Mouse (Mus musculus) urinary bladder, postnatal 36 days (tissue): ENCODE measurements around the gene Tmem208.

ENCODE experiments used
- DNase-seq, 2 experiments: peaks; one replicate each; pipeline ENCODE4 v3.0.0; 2022; ENCODE audit warnings: low spot score in 2 of 2, mixed read lengths in 1 of 2

The Tmem208 gene

DNA sequence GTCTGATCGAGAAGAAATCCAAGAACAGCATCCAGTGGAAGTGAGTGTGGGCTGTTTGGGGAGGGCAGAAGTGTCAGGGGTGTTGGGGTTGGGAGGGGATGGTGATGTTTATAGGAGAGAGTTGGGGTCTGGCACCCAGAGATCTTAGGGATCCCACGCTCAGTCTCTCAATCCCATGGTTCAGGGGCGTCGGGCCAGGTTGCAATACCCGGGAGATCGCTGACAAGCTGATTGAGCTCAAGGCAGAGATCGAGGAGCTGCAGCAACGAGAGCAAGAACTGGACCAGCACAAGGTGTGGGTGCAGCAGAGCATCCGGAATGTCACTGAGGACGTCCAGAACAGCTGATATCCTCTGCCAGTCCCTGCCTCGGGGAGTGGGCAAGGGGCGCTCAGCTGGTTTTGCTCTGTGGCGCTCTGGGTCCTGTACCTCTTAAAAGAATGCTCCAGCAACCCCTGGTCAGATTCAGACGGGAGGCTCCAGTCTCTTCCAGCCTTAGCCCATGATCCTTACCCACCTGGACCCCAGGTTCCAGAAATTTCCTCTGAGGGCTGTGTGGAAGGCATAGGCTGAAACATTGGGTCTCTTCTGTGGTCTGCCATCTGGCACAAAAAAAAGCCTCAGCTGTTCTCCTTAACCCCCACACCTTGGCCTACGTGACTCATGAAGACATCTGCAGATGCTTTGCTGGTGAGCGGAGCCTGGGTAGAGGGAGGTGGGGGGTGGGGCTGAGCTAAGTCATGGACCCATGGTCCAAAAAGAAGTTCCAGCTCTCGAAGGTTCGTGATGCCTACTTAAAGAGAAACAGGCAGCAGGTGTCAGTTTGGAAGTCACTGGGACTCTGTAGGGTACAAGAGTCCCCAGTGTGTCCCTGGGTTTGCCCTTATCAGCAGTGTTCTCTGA is 27.6 kb upstream of the Tmem208 start:
- no peak for DNase-seq

DNA sequence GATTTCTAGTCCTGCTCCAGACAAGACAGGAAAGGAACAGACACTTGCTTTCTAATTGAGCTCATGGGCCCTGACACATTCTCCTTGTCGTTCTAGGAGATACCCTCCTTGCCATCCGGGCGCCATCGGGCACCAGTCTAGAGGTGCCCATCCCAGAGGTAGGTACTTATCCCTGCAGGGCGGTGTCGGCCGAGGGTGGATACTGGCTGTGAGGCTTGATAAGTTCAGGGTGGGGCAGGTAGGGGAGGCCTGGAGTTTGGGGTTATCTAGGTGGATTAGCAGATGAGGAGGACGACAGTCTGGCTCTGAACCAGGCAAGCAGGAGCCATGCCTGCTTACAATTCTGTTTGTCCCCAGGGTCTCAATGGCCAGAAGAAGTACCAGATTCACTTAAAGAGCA is 26.2 kb upstream of the Tmem208 start:
- DNase-seq: no peak

DNA sequence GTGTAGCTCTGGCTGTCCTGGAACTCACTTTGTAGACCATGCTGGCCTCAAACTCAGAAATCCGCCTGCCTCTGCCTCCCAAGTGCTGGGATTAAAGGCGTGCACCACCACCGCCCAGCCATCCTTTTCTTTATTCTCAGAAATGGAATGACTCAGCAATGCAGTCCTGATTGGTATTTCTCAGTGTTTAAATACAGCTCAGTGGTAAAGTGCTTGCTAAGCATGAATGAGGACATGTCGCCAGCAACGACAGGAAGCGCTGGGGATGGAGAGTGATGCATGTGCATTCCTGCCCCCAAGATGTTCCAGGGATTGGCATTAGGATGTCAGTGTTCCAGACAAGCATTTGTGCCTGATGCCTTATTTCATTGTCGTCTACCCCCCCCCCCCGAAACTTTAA is 22.8 kb upstream of the Tmem208 start:
- no peak for DNase-seq

DNA sequence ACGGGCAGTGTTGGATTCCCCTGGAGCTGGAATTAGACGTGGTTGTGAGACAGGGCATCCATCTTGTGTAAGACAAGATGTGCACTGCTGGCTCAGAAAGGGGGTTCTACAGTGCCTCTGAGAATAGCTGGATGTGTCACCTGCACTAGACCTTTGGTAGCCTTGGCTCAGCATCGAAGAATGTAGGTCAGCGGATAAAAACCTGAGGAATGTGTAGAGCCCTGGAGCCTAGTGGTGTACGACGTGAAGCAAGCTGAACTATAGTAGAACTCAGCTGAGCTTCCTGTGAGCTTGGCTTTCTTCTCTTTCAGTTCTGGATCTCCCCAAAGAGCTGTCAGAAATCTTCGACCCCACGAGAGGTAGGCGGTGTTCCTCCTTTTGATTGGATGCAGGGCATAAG is 22.3 kb upstream of the Tmem208 start:
- no peak for DNase-seq

DNA sequence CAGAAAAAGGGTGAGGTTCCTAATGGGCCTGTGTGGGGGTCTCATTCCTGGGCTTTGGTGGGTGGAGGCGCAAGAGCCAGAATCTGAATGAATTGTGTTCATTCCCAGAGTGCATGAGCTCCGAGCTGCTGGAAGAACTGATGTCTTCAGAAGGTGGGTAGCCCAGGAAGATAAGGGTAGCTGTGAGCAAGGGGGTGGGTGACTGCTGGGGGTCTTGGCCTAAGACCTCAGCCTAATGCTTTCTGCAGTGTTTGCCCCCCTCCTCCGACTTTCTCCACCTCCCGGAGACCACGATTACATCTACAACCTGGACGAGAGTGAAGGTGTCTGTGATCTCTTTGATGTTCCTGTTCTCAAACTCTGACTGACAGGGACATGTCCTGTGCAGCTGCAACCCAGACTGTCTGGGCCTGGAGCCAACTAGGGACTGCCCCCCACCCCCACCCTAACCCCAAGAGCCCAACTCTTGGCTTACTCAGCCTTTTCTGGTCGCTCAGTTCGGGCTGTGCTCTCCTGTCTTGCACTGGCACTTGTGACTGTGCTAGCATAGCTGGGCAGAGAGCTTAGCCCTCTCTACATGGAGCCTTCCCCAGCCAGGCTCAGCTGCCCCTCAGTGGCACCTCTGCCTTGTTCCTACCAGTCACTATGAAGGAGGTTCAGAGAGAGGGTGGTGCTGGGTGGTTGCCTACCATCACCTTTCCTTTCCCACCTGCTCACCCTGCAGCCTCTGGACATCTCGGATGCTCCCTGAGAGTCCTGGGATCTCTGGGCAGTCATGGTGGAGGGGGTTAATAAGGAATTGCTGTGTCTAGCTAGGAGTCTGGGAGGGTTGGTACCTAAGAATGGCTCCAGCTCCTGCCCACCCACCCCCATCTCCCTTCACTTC is 21.6 kb upstream of the Tmem208 start:
- no peak for DNase-seq

DNA sequence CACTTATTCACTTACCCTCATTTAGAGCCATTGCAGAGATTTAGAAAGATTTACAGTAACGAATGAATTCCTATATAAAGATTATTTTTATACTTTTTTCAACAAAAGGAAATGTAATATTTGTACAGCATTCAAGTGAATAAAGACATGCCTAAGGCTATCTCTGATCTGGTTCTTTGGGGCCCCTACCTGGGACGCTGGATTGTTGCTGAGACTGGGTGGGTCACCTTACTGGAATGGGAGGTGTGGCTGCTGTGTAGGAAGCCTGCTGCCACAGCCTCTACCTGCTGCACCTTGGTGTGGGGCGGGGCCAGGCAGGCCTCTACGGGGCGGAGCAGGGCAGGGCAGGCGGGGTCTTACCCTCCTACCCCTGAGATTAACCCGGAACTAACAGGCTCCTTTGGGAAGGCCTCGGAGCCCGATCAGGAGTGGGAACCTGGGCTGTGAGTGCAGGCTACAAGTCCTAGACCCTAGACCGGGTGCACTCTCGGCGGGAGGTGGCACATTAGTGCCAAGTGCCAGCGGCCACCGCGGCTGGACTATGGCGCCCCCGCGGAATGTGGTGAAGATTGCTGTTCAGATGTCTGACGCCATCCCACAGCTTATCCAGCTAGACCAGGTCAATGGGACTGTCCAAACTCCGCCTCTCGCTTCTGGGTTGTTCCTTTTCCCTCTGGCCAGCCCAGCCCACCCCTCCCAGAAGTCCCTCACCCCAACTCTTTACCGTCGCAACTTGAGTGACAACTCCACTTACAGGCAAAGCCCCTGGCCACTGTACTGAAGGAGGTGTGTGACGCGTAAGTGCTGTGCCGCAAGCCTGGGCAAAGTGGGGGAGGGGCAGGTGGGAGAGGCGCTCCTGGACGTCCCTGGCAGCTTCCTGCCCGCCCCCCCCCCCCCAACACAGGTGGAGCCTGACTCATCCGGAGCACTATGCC is 20.7 kb upstream of the Tmem208 start, which contains the start of gene Elmo3:
Gene Elmo3, plus strand, starts transcription at position 391 of the 935 bp plus-strand sequence.
- peak; percentile 80 to 84 for DNase-seq

DNA sequence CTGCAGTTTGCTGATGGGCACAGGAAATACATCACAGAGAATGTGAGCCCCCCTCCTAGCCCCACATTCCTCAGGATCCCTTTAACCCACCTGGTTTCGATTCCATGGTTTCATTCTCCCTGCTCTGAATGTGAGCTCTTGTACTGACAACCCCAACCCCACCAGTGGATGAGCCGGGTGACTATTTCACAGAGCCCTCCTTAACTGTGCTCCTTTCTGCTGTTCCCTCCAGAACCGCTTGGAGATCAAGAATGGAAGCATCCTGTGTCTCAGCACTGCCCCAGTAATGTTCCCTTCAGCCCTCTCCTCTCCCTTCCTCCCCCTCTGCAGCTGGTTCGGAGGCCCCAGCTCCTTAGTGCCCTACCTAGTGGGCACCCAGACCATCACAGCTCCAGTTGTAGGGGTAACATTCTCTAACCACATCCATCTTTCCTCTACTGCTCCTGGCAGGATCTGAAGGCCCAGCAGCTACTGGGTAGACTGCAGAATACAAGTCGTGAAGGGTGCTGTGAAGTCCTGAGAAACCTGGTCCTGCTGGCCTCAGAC is 19.9 kb upstream of the Tmem208 start:
- no peak for DNase-seq

DNA sequence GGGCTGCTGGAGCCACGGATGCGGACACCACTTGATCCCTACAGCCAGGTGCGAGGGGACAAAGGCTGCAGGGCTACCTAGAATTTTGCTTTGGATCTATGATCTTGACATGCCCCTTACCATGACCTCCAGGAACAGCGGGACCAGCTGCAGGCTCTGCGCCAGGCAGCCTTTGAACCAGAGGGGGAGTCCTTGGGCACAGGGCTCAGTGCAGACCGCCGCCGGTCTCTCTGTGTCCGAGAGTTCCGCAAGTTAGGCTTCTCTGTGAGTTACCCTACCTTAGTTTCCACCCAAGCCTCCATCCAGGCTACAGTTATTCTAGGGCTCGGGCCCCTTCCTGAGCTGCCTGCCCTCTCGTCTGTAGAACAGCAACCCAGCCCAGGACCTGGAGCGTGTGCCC is 18.5 kb upstream of the Tmem208 start:
- no peak for DNase-seq

DNA sequence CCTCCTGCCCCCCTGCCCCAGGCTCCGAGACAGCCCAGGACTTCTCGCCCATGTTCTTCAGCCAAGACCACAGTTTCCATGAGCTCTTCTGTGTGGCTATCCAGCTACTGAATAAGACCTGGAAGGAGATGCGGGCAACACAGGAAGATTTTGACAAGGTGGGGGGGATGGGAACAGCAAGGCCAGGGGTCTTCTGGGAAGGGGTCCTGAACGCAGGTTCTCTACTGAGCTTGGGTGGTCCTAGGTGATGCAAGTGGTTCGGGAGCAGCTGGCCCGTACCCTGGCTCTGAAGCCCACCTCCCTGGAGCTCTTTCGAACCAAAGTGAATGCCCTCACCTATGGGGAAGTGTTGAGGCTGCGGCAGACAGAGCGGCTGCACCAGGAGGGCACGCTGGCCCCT is 17.7 kb upstream of the Tmem208 start:
- no peak for DNase-seq

DNA sequence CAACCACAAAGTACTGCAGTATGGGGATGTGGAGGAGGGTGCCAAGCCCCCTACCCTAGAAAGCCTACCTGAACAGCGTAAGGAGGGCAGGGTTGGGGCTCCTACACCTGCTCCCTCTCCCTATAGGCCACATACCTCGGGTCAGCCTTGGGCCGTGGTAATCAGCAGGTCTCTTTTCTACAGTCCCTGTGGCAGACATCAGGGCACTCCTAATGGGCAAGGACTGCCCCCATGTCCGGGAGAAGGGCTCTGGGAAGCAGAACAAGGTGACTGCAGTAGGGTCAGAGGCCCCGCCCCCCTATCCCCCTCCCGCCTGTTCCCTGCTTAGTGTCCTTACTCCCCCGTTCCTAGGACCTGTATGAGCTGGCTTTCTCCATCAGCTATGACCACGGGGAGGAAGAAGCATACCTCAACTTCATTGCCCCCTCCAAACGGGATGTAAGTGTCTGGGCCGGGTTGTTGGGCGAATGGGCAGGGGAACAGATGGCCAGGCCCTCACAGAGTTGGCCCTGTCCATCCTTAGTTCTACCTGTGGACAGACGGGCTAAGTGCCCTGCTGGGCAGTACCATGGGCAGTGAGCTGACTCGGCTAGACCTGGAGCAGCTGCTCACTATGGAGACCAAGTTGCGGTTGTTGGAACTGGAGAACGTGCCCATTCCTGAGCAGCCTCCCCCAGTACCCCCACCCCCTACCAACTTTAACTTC is 16.9 kb upstream of the Tmem208 start:
- DNase-seq: no peak

DNA sequence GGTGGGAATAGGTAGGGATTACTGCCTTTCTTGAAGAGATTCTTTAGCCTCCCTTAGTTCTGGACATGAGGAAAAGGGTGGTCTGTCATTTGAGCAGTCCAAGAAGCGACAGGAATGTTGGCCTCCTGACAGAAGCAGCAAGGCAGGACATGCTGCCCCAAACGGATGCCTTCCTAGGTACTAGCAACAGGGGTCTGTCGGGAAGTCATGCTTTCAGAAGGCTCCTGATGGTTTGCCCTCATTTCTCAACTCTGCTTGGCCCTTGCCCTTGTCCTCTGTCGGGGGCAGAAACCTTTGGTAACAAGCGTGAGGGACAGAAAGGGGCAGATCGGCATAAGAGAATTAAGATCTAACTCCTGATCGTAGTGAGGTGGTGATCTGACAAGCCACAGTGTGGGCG is 16.0 kb upstream of the Tmem208 start:
- no peak for DNase-seq

DNA sequence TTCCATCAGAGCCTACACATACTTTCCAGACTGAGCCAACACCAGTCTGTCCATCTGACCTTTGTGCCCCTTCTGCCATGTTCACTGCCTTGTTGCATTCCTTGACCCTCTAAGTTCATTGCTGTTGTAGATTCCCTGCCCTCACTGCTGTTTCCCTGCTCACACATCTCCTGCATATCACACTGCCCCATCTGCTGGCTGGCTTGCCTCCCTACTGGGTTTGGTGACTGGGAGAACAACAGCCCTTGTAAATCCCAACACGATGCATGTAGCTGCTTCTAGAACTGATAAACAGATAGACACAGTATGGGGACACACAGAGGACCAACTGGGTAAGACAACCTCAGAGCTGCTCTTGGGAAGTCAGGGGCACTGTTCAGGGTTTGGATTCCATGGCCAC is 14.4 kb upstream of the Tmem208 start:
- DNase-seq: no peak

DNA sequence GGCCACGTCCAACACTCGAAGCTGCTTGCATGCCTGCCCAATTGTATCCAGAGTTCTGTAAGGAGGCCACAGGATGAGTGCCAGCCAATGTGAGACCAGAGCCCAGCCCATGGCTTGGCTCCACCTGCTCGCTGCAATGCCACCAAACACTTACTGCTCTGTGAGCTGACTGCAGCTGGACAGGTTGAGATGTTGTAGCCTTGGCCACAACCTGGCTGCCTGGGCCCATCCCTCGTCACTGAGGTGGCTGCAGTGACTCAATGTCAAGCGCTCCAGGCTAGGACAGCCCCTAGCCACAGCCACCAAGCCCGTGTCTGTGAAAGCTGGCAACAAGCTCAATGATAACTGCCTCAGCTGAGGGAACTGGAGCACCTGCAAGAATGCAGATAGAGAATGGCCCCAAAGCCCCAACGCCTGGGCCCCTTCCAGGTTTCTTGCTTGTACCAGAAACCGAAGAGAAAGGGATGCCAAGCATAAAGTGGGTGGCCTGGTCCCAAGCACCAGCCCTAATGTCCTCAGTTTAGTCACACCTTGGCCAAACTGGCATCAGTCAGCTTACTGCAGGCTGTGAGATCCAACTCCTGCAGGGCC is 13.2 kb upstream of the Tmem208 start:
- DNase-seq: no peak

DNA sequence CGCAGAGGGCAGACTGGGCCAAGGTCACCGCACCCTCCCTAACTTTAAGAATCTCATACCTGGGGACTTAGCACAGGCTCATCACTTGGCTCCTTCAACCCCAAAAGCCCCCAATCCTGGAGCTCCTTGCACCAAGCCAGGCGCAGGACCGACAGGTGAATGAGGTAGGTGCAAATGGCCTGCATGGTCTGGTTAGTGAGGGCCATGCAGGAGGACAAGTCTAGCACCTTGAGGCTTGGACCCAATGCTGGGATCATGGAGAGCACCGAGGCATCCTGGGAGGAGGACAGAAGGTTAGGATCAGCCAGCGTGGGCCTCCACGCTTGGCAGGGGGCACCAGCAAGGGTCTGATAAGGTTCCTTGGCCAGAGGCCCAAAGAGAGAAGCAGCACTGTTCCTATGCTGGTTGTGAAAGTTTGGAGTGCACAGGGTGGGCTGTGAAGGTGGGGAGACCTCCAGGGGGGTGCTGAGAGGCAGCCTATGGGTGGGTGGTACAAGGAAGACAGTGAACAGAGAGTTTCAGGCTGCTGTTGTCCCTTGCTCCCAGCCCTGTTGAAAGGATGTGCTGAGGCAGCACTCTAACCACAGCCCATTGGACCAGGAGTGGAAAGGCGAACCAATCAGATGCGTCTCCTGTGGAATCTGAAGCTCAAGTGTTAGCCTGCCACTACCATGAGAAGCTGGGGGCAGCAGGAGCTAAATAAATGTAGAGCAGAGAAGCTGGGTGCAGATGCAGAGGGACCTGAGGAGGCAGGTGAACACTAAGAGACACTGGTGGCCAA is 12.3 kb upstream of the Tmem208 start:
- DNase-seq: no peak

DNA sequence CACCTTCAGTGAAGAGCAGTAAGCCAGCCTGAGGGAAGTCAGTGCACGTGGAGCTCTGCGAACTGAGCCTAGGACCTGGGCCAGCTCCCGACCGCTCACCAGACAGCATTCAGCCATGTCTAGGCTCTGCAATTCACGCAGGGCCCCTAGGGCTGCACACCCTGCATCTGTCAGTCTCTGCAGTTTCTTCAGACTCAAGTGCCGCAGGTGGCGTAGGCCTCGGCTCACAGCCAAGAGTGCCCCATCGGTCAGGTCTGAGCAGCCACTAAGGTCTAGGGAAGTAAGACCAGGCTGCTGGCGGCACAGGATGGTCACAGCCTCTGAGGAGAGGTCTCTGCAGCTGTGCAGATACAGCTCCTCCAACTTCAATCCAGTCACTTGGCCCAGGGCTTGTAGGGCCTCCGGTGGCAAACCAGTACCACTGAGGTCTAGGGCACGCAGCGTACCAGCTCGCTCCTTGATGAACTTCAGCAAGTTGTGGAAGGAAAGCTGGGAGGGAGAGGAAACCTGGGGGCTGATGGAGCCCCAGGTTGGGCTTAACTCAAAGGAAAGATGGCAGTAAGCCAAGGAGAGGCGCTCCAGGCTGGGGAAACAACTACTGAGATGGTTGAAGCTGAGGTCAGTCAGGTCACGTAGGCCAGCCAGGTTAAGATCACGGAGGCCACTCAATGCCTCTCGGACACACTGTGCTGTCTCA is 10.9 kb upstream of the Tmem208 start:
- DNase-seq: no peak

DNA sequence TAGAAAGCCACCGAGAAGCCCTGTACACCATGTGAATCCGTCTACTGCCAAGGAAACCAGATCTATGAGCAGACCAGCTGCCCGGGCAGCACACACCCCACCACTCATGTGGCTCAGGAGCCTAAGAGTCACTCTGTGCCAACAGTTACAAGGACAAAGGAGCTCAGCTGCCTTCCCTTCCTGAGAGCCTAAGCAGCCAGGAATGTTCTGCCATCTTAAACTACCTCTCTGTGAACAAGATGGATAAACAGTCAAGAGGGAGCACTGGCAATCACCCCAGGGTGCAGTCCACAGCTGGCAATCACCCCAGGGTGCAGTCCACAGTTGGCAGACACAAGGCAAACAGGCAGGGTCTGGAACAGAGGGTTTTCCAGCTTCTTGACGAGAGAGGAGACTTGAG is 8.2 kb upstream of the Tmem208 start:
- DNase-seq: no peak

DNA sequence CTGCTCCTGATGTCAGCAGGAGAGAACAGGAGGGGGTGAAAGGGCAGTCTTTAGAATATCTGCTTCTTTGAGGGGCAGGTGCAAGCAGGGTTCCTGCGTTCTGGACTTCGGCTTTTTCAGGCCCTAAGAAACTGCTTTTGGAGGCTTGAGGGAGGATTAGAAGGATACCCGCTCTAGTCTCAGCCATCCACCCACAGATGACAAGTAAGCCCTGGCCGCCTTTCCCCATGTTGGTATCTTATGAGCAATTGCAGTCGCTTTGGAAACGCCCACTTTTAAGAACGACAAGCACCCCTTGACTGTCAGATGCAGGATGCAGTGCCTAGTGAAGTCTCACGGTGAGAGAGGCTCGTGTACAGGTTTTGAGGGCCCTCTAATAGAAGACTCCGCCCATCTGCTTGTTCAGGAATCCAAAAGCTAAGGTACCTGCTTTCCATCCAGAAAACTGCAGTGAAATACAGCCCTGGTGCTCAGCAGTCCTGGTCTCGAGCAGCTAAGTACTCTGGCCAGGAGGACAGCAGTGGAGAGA is 7.4 kb upstream of the Tmem208 start:
- DNase-seq: no peak

DNA sequence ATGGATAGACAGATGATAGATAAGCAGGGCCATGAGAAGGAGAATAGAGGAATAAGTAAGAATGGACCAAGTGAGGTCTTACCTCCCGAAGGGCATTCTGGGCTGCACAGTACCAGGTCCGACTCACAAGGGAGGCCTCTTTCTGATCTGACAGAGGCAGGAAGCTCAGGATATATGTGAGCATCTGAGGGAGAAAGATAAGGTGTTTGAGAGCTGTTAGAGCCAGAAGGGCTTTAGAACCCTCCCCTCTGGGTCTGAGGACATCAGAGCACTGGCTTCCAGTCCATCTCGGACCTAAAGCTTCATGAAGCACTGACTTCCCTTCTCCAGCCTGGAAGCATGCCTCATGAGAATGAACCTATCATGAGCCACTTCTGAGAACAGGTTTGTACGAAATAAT is 3.0 kb upstream of the Tmem208 start:
- no peak for DNase-seq

DNA sequence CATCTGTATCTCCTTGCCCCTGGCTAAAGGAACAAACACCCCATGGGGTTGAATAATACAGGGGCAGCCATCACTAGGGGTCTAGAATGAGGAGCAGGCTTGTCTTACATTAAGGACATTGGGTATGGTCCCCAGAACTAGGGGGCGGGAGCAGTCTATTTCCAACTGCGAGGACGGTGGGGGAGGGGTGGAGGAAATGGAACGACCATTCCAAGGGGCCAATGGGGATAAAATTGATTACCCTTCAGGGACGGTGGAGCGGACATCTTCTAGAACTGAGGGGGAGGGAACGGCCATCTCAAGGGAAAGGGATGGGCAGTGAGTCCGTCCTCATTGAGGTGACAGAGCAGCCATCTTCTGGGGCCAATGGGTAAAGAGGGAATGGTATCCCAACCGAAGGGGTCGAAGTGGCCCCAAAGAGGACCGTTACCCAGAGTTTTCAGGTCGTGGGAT is 487 bp upstream of the Tmem208 start:
- DNase-seq: no peak
